Mouse (Mus musculus) brain, embryonic 14.5 days (tissue): ENCODE measurements at regions not wholly inside any gene's neighbourhood (a gene's known extent, or its start where the extent isn't known, plus 50 kb on each side); places are given as distances from the start of the nearest gene placed in this dataset.

Source experiments
- CTCF ChIP-seq: fragments of 200-500 bp; IDR thresholded peaks from 2 replicates; pipeline ENCODE4 v1.5.1; 2012; ENCODE audit warnings: inconsistent platforms, mild to moderate bottlenecking, moderate library complexity, borderline replicate concordance; ENCODE audit not compliant: insufficient read depth, insufficient read length; ENCODE audit errors: extremely low read depth
- POLR2A ChIP-seq: fragments of 200-500 bp; IDR thresholded peaks from 2 replicates; pipeline ENCODE4 v1.6.1; 2012; ENCODE audit warnings: mild to moderate bottlenecking, inconsistent platforms, borderline replicate concordance; ENCODE audit not compliant: poor library complexity, insufficient read depth, insufficient read length, severe bottlenecking; ENCODE audit errors: extremely low read depth

- TF ChIP-seq CTCF (no peak), POLR2A (no peak)
These were observed 84.2 kb upstream of the Usp38 start for GRCm38 (mm10) chr8:81098963-81099362.
